In the genomic region with DNA sequence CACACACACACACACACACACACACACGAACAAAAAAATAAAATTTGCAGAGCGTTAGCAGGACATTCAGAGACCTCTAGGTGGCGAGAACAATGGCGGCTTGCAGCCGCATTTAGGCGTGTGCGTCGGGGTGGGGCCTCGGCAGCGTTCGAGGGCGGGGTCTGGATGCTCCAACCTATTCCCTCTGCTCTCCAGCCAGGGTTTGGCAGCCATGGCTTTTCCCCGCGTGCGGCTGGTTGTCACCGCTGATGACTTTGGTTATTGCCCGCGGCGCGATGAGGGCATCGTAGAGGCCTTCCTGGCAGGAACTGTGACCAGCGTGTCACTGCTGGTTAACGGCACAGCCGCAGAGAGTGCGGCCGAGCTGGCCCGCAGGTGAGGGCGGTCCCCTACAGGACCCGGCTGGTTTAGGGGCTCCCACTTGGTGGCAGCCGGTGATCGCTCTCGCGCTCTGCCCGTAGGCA, we compare ENCODE assay signal across 7 mouse cellular contexts. TPM values are rescaled to one million over a fixed set of nuclear protein-coding genes. Genes with fewer than 3 reads are reported as not detected.
DNase-seq lines count a peak whose midpoint lies in the region; ATAC-seq lines count a peak whose summit lies in the region.

A gene (minus strand): TSS at position 458 of the 464 bp plus-strand sequence.

- intact Hi-C loops in left cerebral cortex, postnatal 4 days (cut with DNase I), result no loop called here

- under 1% methylated on average over 33 of the region's 34 CpGs for WGBS in embryonic facial prominence, embryonic 11.5 days
- under 1% methylated on average over 34 of the region's 34 CpGs for WGBS in midbrain, embryonic 11.5 days

- no peak within 1 kb of the TSS for H3K27ac ChIP-seq in embryonic facial prominence, embryonic 11.5 days (replicated peaks; ENCODE audit: low read depth, low read length)
- no peak within 1 kb of the TSS for H3K27ac ChIP-seq in midbrain, embryonic 11.5 days (ENCODE audit: low read depth, low read length)

- H3K36me3 ChIP-seq in embryonic facial prominence, embryonic 11.5 days (replicated peaks; ENCODE audit: control insufficient read depth, insufficient read depth, low read depth, low read length), result no peaks in the 10 kb centered on the region
- no peaks in the 10 kb centered on the region for H3K36me3 ChIP-seq in midbrain, embryonic 11.5 days (ENCODE audit: control insufficient read depth, insufficient read depth, low read length)

- H3K27me3 ChIP-seq in embryonic facial prominence, embryonic 11.5 days (ENCODE audit: control insufficient read depth, insufficient read depth, low read length), result peaks cover 3% of the 10 kb centered on the region; the same call in 1 of the 2 replicates
- H3K27me3 ChIP-seq in midbrain, embryonic 11.5 days (ENCODE audit: control insufficient read depth, insufficient read depth, low read length), result peaks cover 17% of the 10 kb centered on the region

- H3K4me1 ChIP-seq in embryonic facial prominence, embryonic 11.5 days (ENCODE audit: control insufficient read depth, insufficient read depth, low read length), result peaks cover 8% of the 10 kb centered on the region
- peaks cover 10% of the 10 kb centered on the region for H3K4me1 ChIP-seq in midbrain, embryonic 11.5 days (ENCODE audit: control insufficient read depth, insufficient read depth, low read length)

- H3K9me3 ChIP-seq in embryonic facial prominence, embryonic 11.5 days (replicated peaks; ENCODE audit: control insufficient read depth, low read length), result no peaks in the 10 kb centered on the region
- H3K9me3 ChIP-seq in midbrain, embryonic 11.5 days (ENCODE audit: control insufficient read depth, low read length), result no peaks in the 10 kb centered on the region

- peak; percentile 86 to 89 for DNase-seq in adrenal gland, postnatal 36 days
- DNase-seq in embryonic facial prominence, embryonic 11.5 days (ENCODE audit: low spot score), result peak; percentile 94
- peak; percentile 96 for DNase-seq in heart, adult 11 months
- peak; percentile 59 for DNase-seq in kidney, adult 11 months
- DNase-seq in left cerebral cortex, postnatal 4 days, result peak; percentile 91
- peak; percentile 97 for DNase-seq in midbrain, embryonic 11.5 days (ENCODE audit: low spot score, missing footprints)
- DNase-seq in right cerebral cortex, postnatal 4 days, result peak; percentile 80

- H3K4me3 ChIP-seq in embryonic facial prominence, embryonic 11.5 days (ENCODE audit: low read depth, low read length), result peak within 1 kb of the TSS; percentile 55
- H3K4me3 ChIP-seq in midbrain, embryonic 11.5 days (ENCODE audit: low read depth, low read length), result peak within 1 kb of the TSS; percentile 50

- H3K9ac ChIP-seq in embryonic facial prominence, embryonic 11.5 days (replicated peaks; ENCODE audit: low read length), result peak within 1 kb of the TSS; percentile 53
- H3K9ac ChIP-seq in midbrain, embryonic 11.5 days (ENCODE audit: low read length), result peak within 1 kb of the TSS; percentile 52

- peak; percentile 67; the same call in 1 of the 2 replicates for ATAC-seq in embryonic facial prominence, embryonic 11.5 days (replicated peaks; ENCODE audit: insufficient number of reproducible peaks, low FRiP score, low TSS enrichment, low read depth)
- peak; percentile 87 for ATAC-seq in midbrain, embryonic 11.5 days (ENCODE audit: low FRiP score)

- peak within 1 kb of the TSS; percentile 94 for H3K4me2 ChIP-seq in embryonic facial prominence, embryonic 11.5 days (ENCODE audit: low read depth, low read length)
- peak within 1 kb of the TSS; percentile 96 for H3K4me2 ChIP-seq in midbrain, embryonic 11.5 days

RNA-seq across cellular contexts. Expression of the gene that starts here (rescaled TPM):
- total RNA-seq in adrenal gland, postnatal 36 days (2021), result under 1 TPM; 0.33 to 0.43 TPM
- polyA plus RNA-seq in embryonic facial prominence, embryonic 11.5 days (2014; fragmentation: Nextera tagmentation; extraction: Ambion mirVana), result 0.24 and 0.49 TPM in 2 replicates
- total RNA-seq in left cerebral cortex, postnatal 4 days (2021), result 1 to 10 TPM; 8.9 to 9.3 TPM
- polyA plus RNA-seq in midbrain, embryonic 11.5 days (2014; fragmentation: Nextera tagmentation; extraction: Ambion mirVana), result 0.40 and 0.41 TPM in 2 replicates

Comparison
In these comparisons a context has a peak if more than half of its experiments do, and no peak if none do; other contexts are left out.
1. RNA of the gene that starts here (total RNA-seq): 8.9 to 9.3 TPM in left cerebral cortex, postnatal 4 days; 0.33 to 0.43 TPM in adrenal gland, postnatal 36 days; every median in the first group is over 4 times any median in the second.
2. Peak in DNase-seq in adrenal gland, postnatal 36 days; RNA of the gene not detected or under 1 TPM.
3. Peak in DNase-seq, ATAC-seq, H3K4me3 ChIP-seq, H3K9ac ChIP-seq and H3K4me2 ChIP-seq in embryonic facial prominence, embryonic 11.5 days; RNA of the gene not detected or under 1 TPM.
4. Peak in DNase-seq, ATAC-seq, H3K4me3 ChIP-seq, H3K9ac ChIP-seq and H3K4me2 ChIP-seq in midbrain, embryonic 11.5 days; RNA of the gene not detected or under 1 TPM.
5. Peak in every context shown above with its lines, with median percentiles within 50 percentile points of each other: DNase-seq.